Mouse (Mus musculus) heart, adult 2 months (tissue): ENCODE measurements around the gene Slx1b.
A peak's percentile ranks its signal among the peaks of the same experiment; 100 is the strongest.

Source experiments
- CTCF ChIP-seq: fragments of 200-600 bp; IDR thresholded peaks from 2 replicates; pipeline ENCODE4 v1.8.1; 2022; ENCODE audit warnings: antibody characterized with exemption, mild to moderate bottlenecking, moderate library complexity
- POLR2A ChIP-seq: fragments of 200-500 bp; IDR thresholded peaks from 2 replicates; pipeline ENCODE4 v1.6.1; 2011; ENCODE audit warnings: mild to moderate bottlenecking, low read depth, low read length, control low read depth; ENCODE audit not compliant: insufficient read depth

- 0 out of 2 replicates have a peak, but pooled peaks have one; percentile 2 for TF ChIP-seq CTCF
- TF ChIP-seq POLR2A = no peak
These were observed 1.8 kb downstream of the Slx1b start for GRCm38 (mm10) chr7:126693781-126694180.
